Mouse (Mus musculus): ENCODE results near the gene C5ar2. TPM values are rescaled to one million over a fixed set of nuclear protein-coding genes. Genes with fewer than 3 reads are reported as not detected.

C5ar2 gene
- total RNA-seq, 2 experiments from 2014 or later, result 0.45 to 0.50 TPM

GRCm38 (mm10) chr7:16197166-16197565 is 46.8 kb downstream of the C5ar2 start:
- DNase-seq, result no peak

GRCm38 (mm10) chr7:16196616-16197015 is 47.3 kb downstream of the C5ar2 start:
- no peak for DNase-seq

- DNase-seq, result no peak
These were observed 50.3 kb downstream of the C5ar2 start for GRCm38 (mm10) chr7:16193702-16194101.

GRCm38 (mm10) chr7:16192315-16192714 is 51.6 kb downstream of the C5ar2 start:
- DNase-seq, result peak; percentile 84

- no peak for DNase-seq
These were observed 56.5 kb downstream of the C5ar2 start for GRCm38 (mm10) chr7:16187494-16187893.

Other genes with a start within 250 kb of the C5ar2 start
- gene Bicra, start 196.2 kb downstream of the C5ar2 start, total RNA-seq (2021), result 1 to 10 TPM; 7.6 to 7.8 TPM
- gene Zfp541, start 182.3 kb downstream of the C5ar2 start, total RNA-seq (2021), result not detected
- gene Napa, start 145.7 kb downstream of the C5ar2 start, total RNA-seq (2021), result 100 to 1,000 TPM in 1 of 2 experiments, 10 to 100 TPM in 1; 90.4 to 104 TPM
- 10 to 100 TPM; 23.8 to 25.9 TPM for gene Kptn, start 124.3 kb downstream of the C5ar2 start, total RNA-seq (2021)
- gene Slc8a2, start 114.3 kb downstream of the C5ar2 start, total RNA-seq (2021), result 1 to 10 TPM; 2.0 TPM
- gene Meis3, start 69.1 kb downstream of the C5ar2 start, total RNA-seq (2021), result 1 to 10 TPM; 8.6 to 9.4 TPM
- 10 to 100 TPM in 1 of 2 experiments, 1 to 10 TPM in 1; 9.5 to 11.0 TPM for gene Dhx34, start 22.1 kb downstream of the C5ar2 start, total RNA-seq (2021)
- gene C5ar1, start 15.4 kb upstream of the C5ar2 start, total RNA-seq (2021), result 1 to 10 TPM; 1.8 to 1.9 TPM
- 10 to 100 TPM; 12.5 to 13.6 TPM for gene Inafm1, start 29.5 kb upstream of the C5ar2 start, total RNA-seq (2021)
- 10 to 100 TPM; 39.4 to 43.1 TPM for gene Ccdc9, start 42.6 kb upstream of the C5ar2 start, total RNA-seq (2021)
- 1 to 10 TPM; 7.0 to 9.0 TPM for gene Bbc3, start 64.2 kb upstream of the C5ar2 start, total RNA-seq (2021)
- gene Sae1, start 143.7 kb upstream of the C5ar2 start, total RNA-seq (2021), result 100 to 1,000 TPM; 105 to 110 TPM
- gene Zc3h4, start 156.8 kb upstream of the C5ar2 start, total RNA-seq (2021), result 10 to 100 TPM; 36.8 to 39.3 TPM
- gene Tmem160, start 208.6 kb upstream of the C5ar2 start, total RNA-seq (2021), result 10 to 100 TPM; 70.3 to 77.9 TPM
- gene Npas1, start 233.6 kb upstream of the C5ar2 start, total RNA-seq (2021), result not detected